9 mouse cellular contexts compared by ENCODE assay signal in the genomic region with DNA sequence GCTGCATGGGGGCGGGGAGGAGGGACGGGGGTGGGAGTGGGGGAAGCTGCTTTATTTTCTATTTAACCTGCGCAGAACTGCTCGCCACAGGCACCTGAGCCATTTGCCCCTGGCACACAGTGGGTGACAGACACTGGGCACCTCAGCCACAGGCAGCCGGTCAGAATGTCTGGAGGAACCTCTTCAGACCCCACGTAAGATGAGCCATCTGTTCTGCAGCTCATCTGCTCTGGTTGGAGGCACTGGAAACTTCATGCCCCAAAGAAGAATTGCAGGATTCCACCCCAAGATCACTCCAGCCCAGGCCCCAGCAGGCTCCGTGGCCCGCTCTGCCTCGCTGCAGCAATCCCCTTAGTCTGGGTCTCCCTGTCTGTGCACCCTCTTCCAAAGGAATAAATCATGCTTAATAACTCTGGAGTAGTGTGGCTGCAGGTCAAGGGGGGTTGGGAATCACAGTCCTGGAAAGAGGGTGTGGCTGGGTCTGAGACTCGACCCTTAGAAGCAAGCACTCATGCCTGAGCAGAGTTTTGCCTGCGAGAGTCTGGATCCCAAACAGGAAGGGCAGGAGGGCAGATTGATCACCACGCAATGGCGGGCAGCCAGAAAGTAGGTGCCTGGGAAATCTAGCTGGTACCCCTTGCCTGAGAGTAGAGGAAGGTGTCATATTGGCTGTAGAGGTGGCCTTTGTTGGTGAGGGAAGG. TPM values are rescaled to one million over a fixed set of nuclear protein-coding genes. Genes with fewer than 3 reads are reported as not detected.
A peak's percentile ranks its signal among the peaks of the same experiment; 100 is the strongest.
DNase-seq lines count a peak whose midpoint lies in the region; ATAC-seq and TF ChIP-seq lines count a peak whose summit lies in the region.
"Had no signal": no experiment of that assay in that cellular context is flagged by ENCODE, and none has a peak within 500 bp of the region (broad histone marks: within the 10 kb centered on the region; RNA-seq: fewer than 3 reads in every experiment).

No protein-coding gene starts in this region.

- H3K9me3 ChIP-seq in heart, embryonic 14.5 days (ENCODE audit: control insufficient read depth, low read length) = no peaks in the 10 kb centered on the region
- H3K9me3 ChIP-seq in liver, embryonic 14.5 days (ENCODE audit: control insufficient read depth, low read length) = no peaks in the 10 kb centered on the region

- peaks cover 17 to 21% of the 10 kb centered on the region in 2 experiments for H3K4me1 ChIP-seq in heart, embryonic 14.5 days (ENCODE audit: control insufficient read depth in 2 of 2, insufficient read depth in 2 of 2, low read length in 2 of 2)
- peaks cover 9 to 26% of the 10 kb centered on the region in 2 experiments for H3K4me1 ChIP-seq in liver, embryonic 14.5 days (replicated peaks; ENCODE audit: control insufficient read depth in 2 of 2, insufficient read depth in 2 of 2, low read length in 1 of 2)

- H3K27me3 ChIP-seq in C2C12 (ENCODE audit: control insufficient read depth, insufficient read depth, insufficient read length) = no peaks in the 10 kb centered on the region
- H3K27me3 ChIP-seq in heart, embryonic 14.5 days (ENCODE audit: control insufficient read depth, insufficient read depth, low read length) = no peaks in the 10 kb centered on the region
- H3K27me3 ChIP-seq in liver, embryonic 14.5 days (ENCODE audit: control insufficient read depth, insufficient read depth, low read length) = no peaks in the 10 kb centered on the region

- peak; percentile 49 to 73 for DNase-seq in adrenal gland, adult (ENCODE audit: inconsistent age in 2 of 2, low spot score in 1 of 2)
- DNase-seq in adrenal gland, postnatal 4 days (ENCODE audit: low spot score in 2 of 2) = no peak
- no peak for DNase-seq in liver, embryonic 14.5 days (ENCODE audit: low read depth in 3 of 3, low spot score in 3 of 3)
- DNase-seq in frontal cortex, postnatal 36 days (ENCODE audit: low spot score in 2 of 2) = no peak
- no peak for DNase-seq in cerebellum, postnatal 4 days (ENCODE audit: low spot score in 2 of 2)

- H3K4me2 ChIP-seq in heart, embryonic 14.5 days (ENCODE audit: low read length) = peak overlapping the region; percentile 61
- H3K4me2 ChIP-seq in liver, embryonic 14.5 days (ENCODE audit: low read depth) = peak overlapping the region; percentile 45

- peak overlapping the region; percentile 58 for H3ac ChIP-seq in C2C12 (ENCODE audit: control insufficient read depth, insufficient read length, low read depth)

- peak overlapping the region; percentile 24 to 34; a peak in 3 of 4 replicates for H3K27ac ChIP-seq in heart, embryonic 14.5 days (replicated peaks in 1 of 2; ENCODE audit: control insufficient read depth in 1 of 2, insufficient read depth in 1 of 2, low read depth in 2 of 2, low read length in 2 of 2)
- no peak overlapping the region for H3K27ac ChIP-seq in liver, embryonic 14.5 days

- no peak overlapping the region for H3K4me3 ChIP-seq in C2C12 (ENCODE audit: insufficient read depth, poor library complexity, severe bottlenecking)
- H3K4me3 ChIP-seq in heart, embryonic 14.5 days (ENCODE audit: control insufficient read depth in 1 of 2, insufficient read depth in 1 of 2, low read depth in 1 of 2, low read length in 2 of 2) = peak overlapping the region in 1 of 2 experiments; percentile 34; a peak in 1 of 4 replicates
- H3K4me3 ChIP-seq in liver, embryonic 14.5 days (ENCODE audit: insufficient read depth in 1 of 2, low read depth in 2 of 2, low read length in 2 of 2) = peak overlapping the region in 1 of 2 experiments; percentile 28; a peak in 1 of 4 replicates

- no peak for ATAC-seq in heart, embryonic 14.5 days (ENCODE audit: insufficient number of reproducible peaks, insufficient read depth, low FRiP score, low read depth)
- ATAC-seq in liver, embryonic 14.5 days (ENCODE audit: insufficient read depth) = no peak
- ATAC-seq in erythroblast, adult 5-6 weeks (replicated peaks; ENCODE audit: low FRiP score, poor library complexity, severe bottlenecking) = no peak

- H3K79me2 ChIP-seq in C2C12 (ENCODE audit: control insufficient read depth, insufficient read depth) = peaks cover 38% of the 10 kb centered on the region

- TF ChIP-seq CTCF in C2C12 (IDR thresholded peaks at IDR 0.05; ENCODE audit: control insufficient read depth, insufficient read depth, insufficient read length) = no peak
- no peak for TF ChIP-seq CTCF in liver, embryonic 14.5 days (IDR thresholded peaks at IDR 0.05; ENCODE audit: low read depth)

- peaks cover 10% of the 10 kb centered on the region for H3K36me3 ChIP-seq in C2C12 (ENCODE audit: control insufficient read depth, insufficient read depth)
- H3K36me3 ChIP-seq in heart, embryonic 14.5 days (ENCODE audit: control insufficient read depth, insufficient read depth, low read length) = peaks cover 14% of the 10 kb centered on the region
- H3K36me3 ChIP-seq in liver, embryonic 14.5 days (replicated peaks; ENCODE audit: control insufficient read depth, insufficient read depth, low read depth) = no peaks in the 10 kb centered on the region

- H3K9ac ChIP-seq in heart, embryonic 14.5 days (ENCODE audit: low read length) = peak overlapping the region; percentile 66
- no peak overlapping the region; the same call in 1 of the 2 replicates for H3K9ac ChIP-seq in liver, embryonic 14.5 days (replicated peaks)

- H3K79me3 ChIP-seq in C2C12 (ENCODE audit: low read depth) = peaks cover 14% of the 10 kb centered on the region

- no peak for TF ChIP-seq EP300 in liver, embryonic 14.5 days (IDR thresholded peaks at IDR 0.05; ENCODE audit: low read depth)

- WGBS in heart, embryonic 14.5 days = 35% methylated on average over 13 of the region's 13 CpGs
- 43% methylated on average over 13 of the region's 13 CpGs for WGBS in liver, embryonic 14.5 days (ENCODE audit: insufficient replicate concordance)

TF ChIP-seq in C2C12, 6 proteins besides CTCF, POLR2A, EP300 and RAD21:
- TF ChIP-seq MYOG (IDR thresholded peaks at IDR 0.05; ENCODE audit: control insufficient read depth, extremely low read depth, insufficient read length) (no peak), CEBPB (IDR thresholded peaks at IDR 0.05; ENCODE audit: low read depth) (no peak), MYOD1 (IDR thresholded peaks at IDR 0.05; ENCODE audit: control insufficient read depth, insufficient read length, low read depth) (no peak), FOSL1 (IDR thresholded peaks at IDR 0.05; ENCODE audit: insufficient read depth, low read length, poor library complexity, severe bottlenecking) (no peak), USF1 (IDR thresholded peaks at IDR 0.05; ENCODE audit: low read depth) (no peak), MAX (IDR thresholded peaks at IDR 0.05) (no peak)

RNA-seq across cellular contexts. Expression of gene Emp3, which starts 4.0 kb away (rescaled TPM):
- total RNA-seq in adrenal gland, postnatal 4 days (2021) = 100 to 1,000 TPM; 191 to 202 TPM
- 705 TPM for polyA plus RNA-seq in C2C12 (2012; fragmentation: generic; extraction: Trizol)
- 76.6 and 90.5 TPM in 2 replicates for polyA plus RNA-seq in heart, embryonic 14.5 days (2014; fragmentation: Nextera tagmentation; extraction: Ambion mirVana)
- 29.0 and 39.6 TPM in 2 replicates for polyA plus RNA-seq in liver, embryonic 14.5 days (2012; rRNA removed)
- 54.9 and 61.8 TPM in 2 replicates for polyA plus RNA-seq in liver, embryonic 14.5 days (2014; fragmentation: Nextera tagmentation; extraction: Ambion mirVana)
- total RNA-seq in erythroblast, adult 5-6 weeks (2015; ENCODE audit: low replicate concordance) = 56.4 and 143 TPM in 2 replicates
- 48.2 and 77.1 TPM in 2 replicates for total RNA-seq in erythroblast, adult 5-6 weeks (2017; ENCODE audit: low replicate concordance)

RNA-seq across cellular contexts. Expression of gene Ccdc114, which starts 6.7 kb away (rescaled TPM):
- 1 to 10 TPM; 8.8 to 10.0 TPM for total RNA-seq in adrenal gland, postnatal 4 days (2021)
- polyA plus RNA-seq in C2C12 (2012; fragmentation: generic; extraction: Trizol) = 2.6 TPM
- polyA plus RNA-seq in heart, embryonic 14.5 days (2014; fragmentation: Nextera tagmentation; extraction: Ambion mirVana) = 2.4 and 2.7 TPM in 2 replicates
- polyA plus RNA-seq in liver, embryonic 14.5 days (2012; rRNA removed) = 0.96 and 1.0 TPM in 2 replicates
- polyA plus RNA-seq in liver, embryonic 14.5 days (2014; fragmentation: Nextera tagmentation; extraction: Ambion mirVana) = 0.82 and 1.2 TPM in 2 replicates
- 2.5 TPM in 1 of 2 replicates, not detected in the other for total RNA-seq in erythroblast, adult 5-6 weeks (2015; ENCODE audit: low replicate concordance)
- 0.51 and 2.0 TPM in 2 replicates for total RNA-seq in erythroblast, adult 5-6 weeks (2017; ENCODE audit: low replicate concordance)
- polyA plus RNA-seq: erythroblast, embryonic 14.5 days had no signal

RNA-seq across cellular contexts. Expression of gene Tmem143, which starts 20.4 kb away (rescaled TPM):
- 10 to 100 TPM; 30.2 to 33.3 TPM for total RNA-seq in adrenal gland, postnatal 4 days (2021)
- polyA plus RNA-seq in C2C12 (2012; fragmentation: generic; extraction: Trizol) = 21.9 TPM
- polyA plus RNA-seq in heart, embryonic 14.5 days (2014; fragmentation: Nextera tagmentation; extraction: Ambion mirVana) = 5.1 and 8.7 TPM in 2 replicates
- 8.6 and 10.2 TPM in 2 replicates for polyA plus RNA-seq in liver, embryonic 14.5 days (2012; rRNA removed)
- 2.4 and 2.7 TPM in 2 replicates for polyA plus RNA-seq in liver, embryonic 14.5 days (2014; fragmentation: Nextera tagmentation; extraction: Ambion mirVana)
- 1.3 TPM in 1 of 2 replicates, not detected in the other for total RNA-seq in erythroblast, adult 5-6 weeks (2015; ENCODE audit: low replicate concordance)
- total RNA-seq in erythroblast, adult 5-6 weeks (2017; ENCODE audit: low replicate concordance) = 0.26 and 3.8 TPM in 2 replicates

RNA-seq across cellular contexts. Expression of gene Syngr4, which starts 20.6 kb away (rescaled TPM):
- total RNA-seq in adrenal gland, postnatal 4 days (2021) = under 1 TPM; 0.79 to 0.95 TPM
- 0.15 TPM for polyA plus RNA-seq in C2C12 (2012; fragmentation: generic; extraction: Trizol)
- polyA plus RNA-seq in heart, embryonic 14.5 days (2014; fragmentation: Nextera tagmentation; extraction: Ambion mirVana) = 0.86 and 1.5 TPM in 2 replicates
- 0.86 and 1.2 TPM in 2 replicates for polyA plus RNA-seq in liver, embryonic 14.5 days (2012; rRNA removed)
- polyA plus RNA-seq in liver, embryonic 14.5 days (2014; fragmentation: Nextera tagmentation; extraction: Ambion mirVana) = 1.2 and 1.3 TPM in 2 replicates
- total RNA-seq in erythroblast, adult 5-6 weeks (2015; ENCODE audit: low replicate concordance) = 4.0 TPM in 1 of 2 replicates, not detected in the other
- total RNA-seq in erythroblast, adult 5-6 weeks (2017; ENCODE audit: low replicate concordance) = not detected in 2 replicates

RNA-seq across cellular contexts. Expression of gene Grin2d, which starts 39.0 kb away (rescaled TPM):
- 1 to 10 TPM; 2.0 to 2.1 TPM for total RNA-seq in adrenal gland, postnatal 4 days (2021)
- 1.1 TPM for polyA plus RNA-seq in C2C12 (2012; fragmentation: generic; extraction: Trizol)
- 0.12 and 0.15 TPM in 2 replicates for polyA plus RNA-seq in heart, embryonic 14.5 days (2014; fragmentation: Nextera tagmentation; extraction: Ambion mirVana)
- polyA plus RNA-seq in liver, embryonic 14.5 days (2012; rRNA removed) = 0.11 and 0.13 TPM in 2 replicates
- 0.01 TPM in 1 of 2 replicates, not detected in the other for polyA plus RNA-seq in liver, embryonic 14.5 days (2014; fragmentation: Nextera tagmentation; extraction: Ambion mirVana)
- not detected in 2 replicates for total RNA-seq in erythroblast, adult 5-6 weeks (2015; ENCODE audit: low replicate concordance)
- 0.28 TPM in 1 of 2 replicates, not detected in the other for total RNA-seq in erythroblast, adult 5-6 weeks (2017; ENCODE audit: low replicate concordance)

Comparison
In these comparisons a context has a peak if more than half of its experiments do, and no peak if none do; other contexts are left out.
1. DNase-seq: peak in adrenal gland, adult (2 of 2); none in adrenal gland, postnatal 4 days (0 of 2), liver, embryonic 14.5 days (0 of 3), frontal cortex, postnatal 36 days (0 of 2) and cerebellum, postnatal 4 days (0 of 2).